Mouse (Mus musculus): Measurements from ENCODE around the gene Peli3.

The Peli3 gene

DNA sequence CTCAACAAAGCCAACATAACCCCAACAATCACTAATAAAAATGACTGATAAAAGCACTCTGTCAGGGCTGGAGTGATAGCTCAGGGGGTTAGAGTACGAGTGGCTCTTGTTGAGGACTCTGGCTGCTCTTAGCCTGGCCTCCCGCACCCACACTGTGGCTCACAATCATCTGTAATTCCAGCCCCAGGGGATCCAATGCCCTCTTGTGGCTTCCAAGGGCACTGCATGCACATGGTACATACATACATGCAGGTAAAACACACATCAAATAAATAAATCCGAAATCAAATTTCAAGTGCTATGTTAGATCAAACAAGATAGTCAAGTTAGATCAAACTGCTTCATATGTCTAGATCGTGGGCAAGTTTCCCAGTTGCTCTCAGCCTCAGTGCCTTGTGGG is 34.8 kb downstream of the Peli3 start:
- peak; percentile 66 for DNase-seq

DNA sequence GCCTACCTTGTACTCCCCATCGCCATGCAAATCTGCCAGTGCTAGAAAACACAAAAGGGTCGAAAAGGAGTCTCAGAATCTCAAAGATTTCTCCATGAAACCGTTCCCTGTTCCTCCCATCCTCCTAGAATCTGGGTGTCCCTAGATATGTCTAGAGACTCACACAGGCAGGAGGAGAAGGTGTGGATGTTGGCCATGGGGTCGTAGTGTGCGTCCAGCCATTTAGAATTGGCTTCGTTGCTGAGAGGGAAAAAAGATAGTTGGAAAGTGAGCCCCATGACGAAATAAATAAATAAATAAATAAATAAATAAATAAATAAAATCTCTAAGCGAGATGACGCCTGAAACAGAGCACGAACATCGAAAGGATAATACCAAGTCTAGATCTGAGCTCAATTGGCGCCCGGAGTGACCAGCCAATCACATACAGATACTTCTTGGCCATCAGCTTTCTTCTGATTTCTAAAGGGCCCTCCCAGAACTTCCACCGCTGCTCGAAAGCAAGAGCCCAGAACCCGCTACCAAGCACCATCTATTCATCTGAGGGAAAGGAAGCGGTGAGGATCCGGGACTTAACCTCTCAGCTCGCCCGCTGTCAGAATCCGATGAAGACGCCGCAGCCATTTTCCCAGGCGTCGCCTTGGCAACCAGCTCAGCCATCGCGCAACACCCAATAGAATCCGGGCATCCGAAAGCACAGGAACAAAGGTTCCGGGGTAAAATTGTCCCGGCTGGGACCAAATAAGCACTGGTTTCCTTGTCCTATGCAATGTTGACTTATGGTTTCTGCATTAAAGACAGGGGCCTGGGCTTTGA is 36.7 kb downstream of the Peli3 start, which contains the start of gene Bbs1:
Gene Bbs1 (minus strand): TSS at position 650 of the 816 bp plus-strand sequence.
- DNase-seq, result peak; percentile 88

DNA sequence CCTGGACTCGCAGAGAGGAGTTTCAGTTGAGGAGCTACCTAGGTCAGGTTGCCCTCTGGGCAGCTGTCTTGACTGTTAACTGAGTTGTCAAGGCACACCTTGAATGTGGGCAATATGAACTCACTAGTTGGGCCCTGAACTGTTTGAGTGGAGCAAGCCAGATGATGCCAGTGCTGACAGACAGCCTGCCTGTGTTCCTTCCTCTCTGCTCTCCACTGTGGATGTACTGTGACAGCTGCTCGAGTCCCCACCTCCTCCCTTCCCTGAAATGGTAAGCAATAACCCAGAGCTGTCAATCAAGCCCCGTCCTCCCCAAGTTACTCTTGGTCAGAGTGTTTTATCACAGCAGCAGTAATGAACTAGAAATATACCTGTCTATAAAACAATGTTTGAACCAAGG is 43.0 kb downstream of the Peli3 start:
- no peak for DNase-seq

DNA sequence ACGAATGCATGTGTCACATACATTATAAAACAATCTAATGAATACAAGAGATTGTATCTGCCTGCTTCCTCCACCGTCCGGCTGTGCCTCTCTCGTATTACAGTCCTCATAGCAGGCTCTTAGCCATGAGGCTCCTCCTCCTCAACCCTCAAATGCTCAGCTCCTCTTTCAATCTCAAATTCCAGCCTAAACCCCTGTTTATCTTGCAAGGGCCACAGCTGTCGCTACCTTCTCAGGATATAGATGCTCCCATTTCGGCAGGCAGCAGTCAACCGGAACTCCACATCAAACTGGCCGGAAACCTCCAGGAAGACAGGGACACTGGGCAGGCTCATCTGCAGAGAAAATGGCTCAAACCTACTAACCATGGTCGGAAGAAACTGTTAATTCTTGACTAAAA is 44.0 kb downstream of the Peli3 start:
- DNase-seq, result no peak

DNA sequence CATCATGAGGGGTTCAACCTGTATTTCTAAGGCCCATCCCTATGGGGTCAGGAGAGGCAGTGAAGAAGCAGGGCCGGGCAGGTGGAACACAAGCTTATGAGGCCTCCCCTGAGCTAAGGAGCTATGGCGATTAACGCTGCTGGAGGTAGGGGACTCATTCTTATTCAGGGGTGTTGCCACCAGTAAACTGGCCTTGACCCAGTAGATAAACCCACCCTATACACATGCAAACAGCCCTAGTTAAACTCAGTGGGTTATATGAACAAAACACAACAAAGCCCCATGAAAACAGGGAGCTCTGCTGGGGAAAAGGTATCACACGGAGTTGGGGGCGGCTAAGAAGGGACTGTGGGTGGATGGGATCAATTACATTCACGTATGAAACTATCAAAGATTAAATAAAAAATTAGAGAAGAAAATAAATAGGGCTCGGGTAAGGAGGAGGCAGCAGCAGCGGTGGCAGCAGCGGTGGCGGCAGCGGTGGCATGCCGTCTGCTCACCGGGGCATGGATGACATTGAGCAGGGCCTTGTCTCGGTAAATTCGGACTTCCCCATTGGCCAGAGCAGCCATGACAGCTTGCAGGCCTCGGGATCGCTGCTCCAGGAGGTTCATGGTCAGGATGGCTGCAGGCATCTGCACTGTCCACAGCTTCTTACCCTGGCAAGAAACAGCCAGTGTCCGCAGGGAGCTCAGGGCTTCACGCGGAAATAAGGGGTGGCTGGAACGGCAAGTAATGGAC is 46.0 kb downstream of the Peli3 start:
- DNase-seq, result no peak

DNA sequence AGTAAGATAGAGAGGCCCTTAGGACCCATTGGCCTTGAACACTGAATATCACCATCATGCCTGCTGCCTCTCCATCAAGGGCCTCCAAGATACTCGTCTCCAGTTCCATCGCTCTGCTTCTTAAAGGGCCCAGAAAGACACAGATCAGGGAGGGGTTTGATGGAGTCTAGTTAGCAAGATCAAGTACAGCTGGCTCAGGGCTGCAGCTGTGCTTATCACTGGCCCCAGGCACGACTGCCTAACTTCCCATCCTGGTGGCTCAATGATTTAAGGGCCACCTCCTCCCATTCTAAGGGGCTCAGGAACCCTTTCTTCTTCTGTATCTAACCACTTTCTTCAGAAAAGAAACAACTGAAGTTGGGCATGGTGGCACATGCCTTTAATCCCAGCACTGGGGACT is 51.1 kb downstream of the Peli3 start:
- no peak for DNase-seq

DNA sequence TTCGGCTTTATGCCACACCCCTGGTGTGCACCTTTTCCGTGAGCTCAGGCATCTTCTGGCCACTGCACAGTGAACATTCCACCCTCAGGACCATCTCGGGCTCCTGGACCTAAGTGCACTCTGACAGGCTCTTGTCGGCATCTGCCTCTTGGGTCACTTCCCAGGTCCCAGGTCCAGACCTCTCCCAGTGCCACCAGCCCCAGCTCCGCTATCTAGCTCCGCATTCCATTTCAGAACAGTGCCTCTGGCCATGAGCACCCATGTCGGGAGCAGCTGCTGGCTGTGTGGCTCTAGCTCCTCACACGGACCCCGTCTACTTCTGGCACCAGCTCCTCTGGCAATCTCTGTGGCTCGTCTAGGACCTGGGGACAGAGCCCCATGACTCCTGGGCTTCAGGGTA is 53.1 kb downstream of the Peli3 start:
- no peak for DNase-seq

DNA sequence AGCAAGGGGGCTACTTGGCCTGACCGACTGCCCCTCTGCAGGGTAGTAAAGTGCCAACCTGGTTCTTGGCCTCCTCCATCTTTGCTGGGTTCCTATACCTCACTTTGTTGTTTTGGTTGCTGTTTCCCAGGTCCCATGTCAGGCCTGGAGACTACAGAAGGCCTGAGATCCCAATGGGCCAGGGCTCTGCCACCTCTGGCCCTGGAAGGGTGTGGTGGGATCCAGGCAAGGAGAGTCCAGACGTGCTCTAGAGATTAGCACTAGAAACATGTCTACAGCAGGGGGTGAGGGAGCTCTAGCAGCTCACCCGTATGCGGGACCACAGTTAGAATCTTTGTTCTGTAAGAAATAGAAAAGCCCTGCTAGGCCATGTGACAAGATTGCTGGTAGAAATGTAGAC is 59.0 kb downstream of the Peli3 start:
- DNase-seq, result no peak

Data from thymus, postnatal 4 days (tissue).